Mouse (Mus musculus) thymus, adult 2 months (tissue): ENCODE data around the gene Ncoa7. TPM values are rescaled to one million over a fixed set of nuclear protein-coding genes. Genes with fewer than 3 reads are reported as not detected.

Experiments used
- DNase-seq: peaks from one replicate; pipeline ENCODE4 v3.0.0; 2021
- H3K27ac ChIP-seq: fragments of 200-500 bp; 2 replicates; pipeline ENCODE4 v1.5.1; 2012; ENCODE audit warnings: low read length, control low read depth; ENCODE audit not compliant: control insufficient read depth, insufficient read depth
- H3K27me3 ChIP-seq: fragments of 200-500 bp; 2 replicates; pipeline ENCODE4 v1.6.1; 2012; ENCODE audit warnings: mild to moderate bottlenecking, low read length, moderate library complexity, mixed read lengths; ENCODE audit not compliant: control insufficient read depth, insufficient read depth
- H3K36me3 ChIP-seq: fragments of 200-500 bp; 2 replicates; pipeline ENCODE4 v1.6.1; 2012; ENCODE audit warnings: mild to moderate bottlenecking, low read length, moderate library complexity; ENCODE audit not compliant: control insufficient read depth, insufficient read depth
- H3K4me1 ChIP-seq: fragments of 200-500 bp; replicated peaks from 2 replicates; pipeline ENCODE4 v1.6.1; 2012; ENCODE audit warnings: low read length; ENCODE audit not compliant: control insufficient read depth, insufficient read depth
- H3K4me3 ChIP-seq: fragments of 200-500 bp; 2 replicates; pipeline ENCODE4 v1.5.1; 2012; ENCODE audit warnings: mild to moderate bottlenecking, low read length, control low read depth, moderate library complexity; ENCODE audit not compliant: control insufficient read depth, insufficient read depth
- CTCF ChIP-seq: fragments of 200-500 bp; IDR thresholded peaks from 2 replicates; pipeline ENCODE4 v1.5.1; 2012; ENCODE audit warnings: mild to moderate bottlenecking, control low read depth, low read length, moderate library complexity, borderline replicate concordance; ENCODE audit not compliant: control insufficient read depth, poor library complexity, insufficient read depth; ENCODE audit errors: extremely low read depth
- POLR2A ChIP-seq: fragments of 200-500 bp; IDR thresholded peaks from 2 replicates; pipeline ENCODE4 v1.6.1; 2012; ENCODE audit warnings: mild to moderate bottlenecking, low read length, control low read depth, moderate library complexity; ENCODE audit not compliant: control insufficient read depth, poor library complexity, insufficient read depth; ENCODE audit errors: extremely low read depth
- WGBS: fragments of 180-500 bp; shearing (Covaris S2); methylation state at CpG from one replicate; pipeline ENCODE4 v1.1.7; 2018; 5-methylcytosine and 5-hydroxymethylcytosine counted together
- polyA plus RNA-seq: library from polyadenylated mRNA; depleted of rRNA; stranded (reverse); fragments of >200 nt; gene quantifications from 2 replicates; pipeline ENCODE4 v1.2.3, GENCODE M21; 2012

The Ncoa7 gene
- polyA plus RNA-seq, 1 experiment, result 7.7 TPM

DNA sequence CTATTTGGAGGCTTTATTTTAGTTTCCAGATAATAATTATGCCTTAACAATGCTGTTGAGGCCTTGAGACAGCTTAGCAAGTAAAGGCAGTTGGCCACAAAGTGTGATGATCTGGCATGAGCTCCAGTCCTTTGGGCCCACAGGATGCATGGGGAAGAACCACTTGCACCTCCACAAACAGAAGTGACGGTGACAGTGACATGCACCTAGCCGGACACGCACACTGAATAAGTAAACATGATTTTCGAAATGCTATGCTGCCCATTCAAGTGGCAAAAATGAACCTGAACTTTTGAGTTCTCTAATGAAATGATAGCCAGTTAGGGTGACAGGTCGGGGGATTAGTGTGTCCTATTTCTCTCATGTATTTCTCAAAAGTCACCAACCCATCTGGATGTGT lies 37.7 kb upstream of the Ncoa7 start:
- Histone ChIP-seq H3K4me3 (no peak overlapping the region), H3K36me3 (no peaks in the 10 kb centered on the region), H3K27ac (no peak overlapping the region), H3K4me1 (peaks cover 10% of the 10 kb centered on the region), H3K27me3 (peaks cover 5% of the 10 kb centered on the region; the same call in 1 of the 2 replicates)
- 95% methylated on average over 5 of the region's 5 CpGs for WGBS
- TF ChIP-seq POLR2A (no peak), CTCF (no peak)
- DNase-seq, result no peak

DNA sequence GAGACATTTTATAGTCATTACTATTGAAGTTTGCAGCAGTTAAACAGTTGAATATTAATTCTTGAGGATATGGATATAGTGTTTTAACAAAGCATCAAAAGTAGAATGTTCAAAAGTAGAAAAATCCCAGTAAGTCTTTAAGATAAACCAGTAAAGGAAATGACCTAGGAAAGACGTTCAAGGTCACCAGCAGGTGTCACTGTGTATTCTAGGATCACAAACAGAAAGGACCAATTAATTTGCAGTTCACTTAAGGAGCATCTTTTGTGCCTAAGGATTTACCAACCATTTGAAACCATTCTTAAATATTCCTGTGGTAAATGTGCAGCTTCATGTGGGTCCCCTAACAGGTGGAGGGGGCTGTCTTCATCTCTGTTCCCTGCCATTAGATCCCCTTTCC lies 35.1 kb upstream of the Ncoa7 start:
- Histone ChIP-seq H3K4me3 (no peak overlapping the region), H3K4me1 (peaks cover 9% of the 10 kb centered on the region), H3K27ac (no peak overlapping the region), H3K27me3 (no peaks in the 10 kb centered on the region), H3K36me3 (no peaks in the 10 kb centered on the region)
- TF ChIP-seq POLR2A, result no peak
- TF ChIP-seq CTCF, result no peak
- 9% methylated on average over 1 of the region's 1 CpGs for WGBS
- DNase-seq, result no peak

DNA sequence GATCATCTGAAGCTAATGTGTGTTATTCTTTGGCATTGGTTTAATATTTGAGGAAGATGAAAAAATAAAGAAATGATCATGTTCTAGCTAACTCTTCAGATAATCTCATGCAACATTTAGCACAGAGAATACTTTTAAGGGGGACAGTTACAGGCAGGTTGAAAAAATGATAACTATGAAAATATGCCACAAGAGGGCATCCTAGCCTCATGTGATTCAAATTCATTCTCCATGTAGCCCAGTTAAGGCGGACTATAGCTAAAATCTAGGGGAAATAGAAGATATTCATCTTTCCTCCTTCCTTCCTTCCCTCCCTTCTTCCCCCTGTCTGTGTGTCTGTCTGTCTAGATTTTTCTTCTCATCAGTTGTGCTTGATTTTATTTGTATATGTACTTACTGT lies 21.9 kb upstream of the Ncoa7 start:
- DNase-seq, result no peak

DNA sequence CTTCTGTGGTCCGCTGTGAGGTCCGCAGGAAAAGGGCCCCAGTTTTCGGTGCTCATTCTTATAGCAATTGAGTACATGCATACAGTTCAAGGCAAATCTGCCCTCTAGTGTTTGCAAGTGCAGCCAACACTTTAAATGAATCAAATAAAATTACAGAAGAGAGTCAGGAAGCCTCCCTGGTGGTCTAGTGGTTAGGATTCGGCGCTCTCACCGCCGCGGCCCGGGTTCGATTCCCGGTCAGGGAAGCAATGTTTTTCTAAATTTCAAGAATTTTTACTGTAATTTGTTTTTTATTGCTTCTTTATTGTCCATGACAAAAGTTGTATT lies 7.8 kb upstream of the Ncoa7 start:
- no peaks in the 10 kb centered on the region for H3K27me3 ChIP-seq
- H3K27ac ChIP-seq, result no peak overlapping the region
- H3K4me1 ChIP-seq, result no peaks in the 10 kb centered on the region
- peak overlapping the region; percentile 38 for H3K4me3 ChIP-seq
- H3K36me3 ChIP-seq, result no peaks in the 10 kb centered on the region
- peak; percentile 67 for DNase-seq
- under 1% methylated on average over 11 of the region's 11 CpGs for WGBS
- TF ChIP-seq CTCF (no peak), POLR2A (no peak)

More for the DNA sequence above, 21.9 kb upstream of the Ncoa7 start:
- WGBS, result 3% methylated on average over 1 of the region's 1 CpGs
- no peaks in the 10 kb centered on the region for H3K4me1 ChIP-seq
- H3K27me3 ChIP-seq, result no peaks in the 10 kb centered on the region
- no peak for TF ChIP-seq CTCF
- TF ChIP-seq POLR2A, result no peak
- no peaks in the 10 kb centered on the region for H3K36me3 ChIP-seq
- no peak overlapping the region for H3K4me3 ChIP-seq
- H3K27ac ChIP-seq, result no peak overlapping the region

DNA sequence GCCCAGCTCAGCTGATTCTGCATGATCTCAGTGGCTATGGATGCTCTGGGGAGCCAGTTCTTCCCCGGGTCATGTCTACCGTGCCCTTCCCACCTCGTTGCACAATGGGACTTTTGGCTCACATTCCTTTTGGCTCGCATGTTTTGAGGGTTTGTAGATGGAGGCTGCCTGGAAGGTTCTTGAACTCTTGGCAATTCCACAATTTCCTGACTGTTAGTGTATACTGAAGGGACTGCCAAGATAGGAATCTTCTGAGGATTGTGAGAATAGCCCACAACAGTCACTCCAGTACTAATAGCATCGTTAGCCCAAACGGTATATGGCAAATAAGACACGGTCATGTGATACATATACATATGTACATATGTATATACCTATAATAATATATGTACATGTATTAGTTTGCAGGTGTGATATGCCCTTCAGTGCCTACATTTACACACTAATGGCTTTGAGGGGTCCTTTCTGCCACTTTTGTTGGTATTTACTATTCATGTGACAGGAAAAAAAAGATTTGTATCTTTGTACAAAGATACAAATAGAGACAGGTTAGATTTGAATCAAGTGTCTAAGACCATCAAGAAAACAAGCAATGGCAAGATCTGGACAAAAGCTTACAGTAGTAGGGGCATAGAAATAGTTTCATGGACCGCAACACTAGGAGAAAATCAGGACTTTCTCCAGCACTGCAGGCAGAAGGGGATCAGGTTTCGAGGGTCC lies 7.3 kb upstream of the Ncoa7 start:
- TF ChIP-seq CTCF (no peak), POLR2A (no peak)
- Histone ChIP-seq H3K27me3 (no peaks in the 10 kb centered on the region), H3K4me1 (no peaks in the 10 kb centered on the region), H3K4me3 (peak overlapping the region; percentile 38), H3K27ac (no peak overlapping the region), H3K36me3 (no peaks in the 10 kb centered on the region)
- 44% methylated on average over 9 of the region's 9 CpGs for WGBS
- no peak for DNase-seq

DNA sequence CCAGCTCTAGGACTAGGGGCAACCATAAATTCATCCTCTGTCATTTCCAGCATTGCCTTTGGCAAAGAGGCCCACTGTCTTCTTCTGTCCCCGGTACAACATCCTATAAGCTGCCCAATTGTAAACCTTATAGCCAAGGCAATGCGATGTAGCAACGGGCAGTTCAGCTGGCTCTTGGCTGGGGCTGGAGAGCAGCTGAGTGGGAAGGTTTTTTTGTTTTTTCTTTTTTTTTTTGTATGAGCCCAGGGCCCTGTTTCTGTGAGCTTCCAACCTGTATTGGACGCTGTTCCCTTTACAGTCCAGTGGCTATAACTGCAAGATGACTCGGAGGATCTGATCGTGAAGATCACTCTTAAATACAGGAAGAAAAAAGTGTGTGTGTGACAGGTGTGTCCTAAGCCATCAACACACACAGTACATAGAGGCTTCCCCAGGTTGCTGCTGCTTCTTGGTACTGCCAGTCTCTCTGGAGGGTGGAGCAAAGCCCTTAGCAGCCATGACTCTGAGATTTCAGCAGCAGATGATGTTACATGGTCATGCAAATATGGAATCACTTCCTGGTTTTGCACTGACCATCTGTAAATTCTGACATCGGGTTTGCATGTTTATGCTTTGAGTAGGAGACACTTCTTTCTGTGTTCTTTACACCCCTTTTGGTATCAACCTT lies 594 bp upstream of the Ncoa7 start:
- H3K4me1 ChIP-seq, result peaks cover 10% of the 10 kb centered on the region
- no peak for DNase-seq
- 28% methylated on average over 7 of the region's 7 CpGs for WGBS
- H3K4me3 ChIP-seq, result peak overlapping the region; percentile 96; the same call in 1 of the 2 replicates
- H3K27me3 ChIP-seq, result no peaks in the 10 kb centered on the region
- TF ChIP-seq CTCF, result no peak
- no peaks in the 10 kb centered on the region for H3K36me3 ChIP-seq
- H3K27ac ChIP-seq, result no peak overlapping the region
